Mouse (Mus musculus) embryonic fibroblast, embryonic 13.5 days (primary cell): Measurements from ENCODE around the gene Sox30.

Source experiments
- CTCF ChIP-seq: IDR thresholded peaks from 2 replicates; pipeline ENCODE4 v1.5.1; 2011; ENCODE audit warnings: mild to moderate bottlenecking, control low read depth, low read length, moderate library complexity, borderline replicate concordance; ENCODE audit not compliant: insufficient read depth
- POLR2A ChIP-seq: IDR thresholded peaks from 2 replicates; pipeline ENCODE4 v1.6.1; 2011; ENCODE audit warnings: low read depth, mild to moderate bottlenecking, control low read depth, low read length, moderate library complexity

- TF ChIP-seq POLR2A (no peak), CTCF (no peak)
These were observed 84.7 kb downstream of the Sox30 start for GRCm38 (mm10) chr11:46064767-46065166.
